In genomic region chr3:107612902-107613525, GRCm38 (mm10) we compare ENCODE assay signal across 8 mouse cellular contexts. TPM values are rescaled to one million over a fixed set of nuclear protein-coding genes. Genes with fewer than 3 reads are reported as not detected.
DNase-seq lines count a peak whose midpoint lies in the region; ATAC-seq lines count a peak whose summit lies in the region.

No protein-coding gene starts in this region.

- no peak overlapping the region for H3K4me3 ChIP-seq in limb, embryonic 13.5 days
- no peak overlapping the region for H3K4me3 ChIP-seq in midbrain, embryonic 16.5 days (ENCODE audit: low read depth, low read length)

- no peak overlapping the region for H3K9ac ChIP-seq in limb, embryonic 13.5 days
- H3K9ac ChIP-seq in midbrain, embryonic 16.5 days (ENCODE audit: low read depth, low read length): no peak overlapping the region

- DNase-seq in 3T3-L1 (ENCODE audit: low read depth, low spot score) (peak; percentile 79), R1 (ENCODE audit: low read depth, low spot score) (peak; percentile 65)
- DNase-seq in cerebellum, postnatal 36 days: peak; percentile 77 to 81
- peak; percentile 30 to 36 for DNase-seq in gastrocnemius, adult 8-10 months (ENCODE audit: low spot score in 2 of 2)
- peak; percentile 80 to 86 for DNase-seq in kidney, adult 8-10 months
- DNase-seq in splenic B cell, adult 2 months (ENCODE audit: low read depth, low spot score): peak; percentile 70

- H3K27ac ChIP-seq in limb, embryonic 13.5 days: no peak overlapping the region
- H3K27ac ChIP-seq in midbrain, embryonic 16.5 days (ENCODE audit: low read length): no peak overlapping the region

- peaks cover 76% of the 10 kb centered on the region for H3K36me3 ChIP-seq in limb, embryonic 13.5 days
- H3K36me3 ChIP-seq in midbrain, embryonic 16.5 days (ENCODE audit: control insufficient read depth, insufficient read depth, low read length): peaks cover 37% of the 10 kb centered on the region
- H3K36me3 ChIP-seq in splenic B cell, adult 2 months (ENCODE audit: control insufficient read depth, insufficient read depth, low read length, poor library complexity, severe bottlenecking): peaks cover 2% of the 10 kb centered on the region

- no peaks in the 10 kb centered on the region for H3K4me1 ChIP-seq in limb, embryonic 13.5 days
- no peaks in the 10 kb centered on the region for H3K4me1 ChIP-seq in midbrain, embryonic 16.5 days (ENCODE audit: control insufficient read depth, insufficient read depth, low read length)

- peak; percentile 42 for ATAC-seq in limb, embryonic 13.5 days (ENCODE audit: low FRiP score, low read depth)
- peak; percentile 67 for ATAC-seq in midbrain, embryonic 16.5 days

- H3K4me2 ChIP-seq in limb, embryonic 13.5 days (replicated peaks): no peak overlapping the region
- no peak overlapping the region for H3K4me2 ChIP-seq in midbrain, embryonic 16.5 days (ENCODE audit: low read length)

- H3K27me3 ChIP-seq in limb, embryonic 13.5 days: no peaks in the 10 kb centered on the region
- H3K27me3 ChIP-seq in midbrain, embryonic 16.5 days (ENCODE audit: control insufficient read depth, insufficient read depth, low read depth, low read length): no peaks in the 10 kb centered on the region
- H3K27me3 ChIP-seq in splenic B cell, adult 2 months (ENCODE audit: control insufficient read depth, insufficient read depth, low read length, poor library complexity, severe bottlenecking): no peaks in the 10 kb centered on the region

- H3K9me3 ChIP-seq in limb, embryonic 13.5 days: no peaks in the 10 kb centered on the region
- no peaks in the 10 kb centered on the region for H3K9me3 ChIP-seq in midbrain, embryonic 16.5 days (replicated peaks; ENCODE audit: control insufficient read depth, low read length, poor library complexity, severe bottlenecking)

- 90% methylated on average over 11 of the region's 11 CpGs for WGBS in limb, embryonic 13.5 days
- WGBS in midbrain, embryonic 16.5 days: 91% methylated on average over 11 of the region's 11 CpGs

RNA-seq across cellular contexts. Expression of gene Gm10961, which starts 18.1 kb away (rescaled TPM):
- total RNA-seq in gastrocnemius, adult 8-10 months (2022): not detected
- not detected in 2 replicates for polyA plus RNA-seq in limb, embryonic 13.5 days (2015; fragmentation: Nextera tagmentation; extraction: Ambion mirVana)
- not detected in 2 replicates for polyA plus RNA-seq in midbrain, embryonic 16.5 days (2015; fragmentation: Nextera tagmentation; extraction: Ambion mirVana)

RNA-seq across cellular contexts. Expression of gene Alx3, which starts 18.2 kb away (rescaled TPM):
- not detected for total RNA-seq in gastrocnemius, adult 8-10 months (2022)
- 11.5 and 13.7 TPM in 2 replicates for polyA plus RNA-seq in limb, embryonic 13.5 days (2015; fragmentation: Nextera tagmentation; extraction: Ambion mirVana)
- polyA plus RNA-seq in midbrain, embryonic 16.5 days (2015; fragmentation: Nextera tagmentation; extraction: Ambion mirVana): 1.0 and 1.5 TPM in 2 replicates

RNA-seq across cellular contexts. Expression of gene Strip1, which starts 18.5 kb away (rescaled TPM):
- total RNA-seq in gastrocnemius, adult 8-10 months (2022): 10 to 100 TPM; 15.1 to 18.4 (median 16.5) TPM
- 62.5 and 68.4 TPM in 2 replicates for polyA plus RNA-seq in limb, embryonic 13.5 days (2015; fragmentation: Nextera tagmentation; extraction: Ambion mirVana)
- polyA plus RNA-seq in midbrain, embryonic 16.5 days (2015; fragmentation: Nextera tagmentation; extraction: Ambion mirVana): 154 and 160 TPM in 2 replicates

RNA-seq across cellular contexts. Expression of gene Ubl4b, which starts 58.1 kb away (rescaled TPM):
- total RNA-seq in gastrocnemius, adult 8-10 months (2022): not detected
- 0.14 TPM in 1 of 2 replicates, not detected in the other for polyA plus RNA-seq in limb, embryonic 13.5 days (2015; fragmentation: Nextera tagmentation; extraction: Ambion mirVana)
- not detected in 2 replicates for polyA plus RNA-seq in midbrain, embryonic 16.5 days (2015; fragmentation: Nextera tagmentation; extraction: Ambion mirVana)

Comparison
In these comparisons a context has a peak if more than half of its experiments do, and no peak if none do; other contexts are left out.
1. DNase-seq: peak in every context shown above with its lines; median percentile 83 in kidney, adult 8-10 months; 79 in 3T3-L1; 79 in cerebellum, postnatal 36 days; 70 in splenic B cell, adult 2 months; 65 in R1; 33 in gastrocnemius, adult 8-10 months.